Mouse (Mus musculus) large intestine, adult 2 months (tissue): ENCODE data around the gene Hdlbp. TPM values are rescaled to one million over a fixed set of nuclear protein-coding genes. Genes with fewer than 3 reads are reported as not detected.
A peak's percentile ranks its signal among the peaks of the same experiment; 100 is the strongest.
"Not testable (repeated sequence)": the region's sequence is repeated elsewhere in the genome, so short reads cannot be mapped to it uniquely, and the experiment has no call there.

Experiments used
- DNase-seq: peaks from one replicate; pipeline ENCODE4 v3.0.0-alpha.2; 2012; ENCODE audit warnings: low read depth, low spot score
- WGBS: fragments of 180-500 bp; shearing (Covaris S2); methylation state at CpG from one replicate; pipeline ENCODE4 v1.1.7; 2018; 5-methylcytosine and 5-hydroxymethylcytosine counted together
- polyA plus RNA-seq: library from polyadenylated mRNA; depleted of rRNA; stranded (reverse); fragments of >200 nt; gene quantifications from 2 replicates; pipeline ENCODE4 v1.2.3, GENCODE M21; 2012; rRNA removed

The Hdlbp gene
- polyA plus RNA-seq, result 75.7 and 111 TPM in 2 replicates

- peak; percentile 92 for DNase-seq
- WGBS, result under 1% methylated on average over 74 of the region's 74 CpGs
Measured at GRCm38 (mm10) chr1:93478586-93479475, at the start of gene Hdlbp. TSS of gene Hdlbp (minus strand) at chr1:93478815.

GRCm38 (mm10) chr1:93522325-93522724 lies 43.7 kb upstream of the Hdlbp start:
- 74% methylated on average over 1 of the region's 1 CpGs for WGBS
- DNase-seq, result no peak

- DNase-seq, result no peak
Measured at GRCm38 (mm10) chr1:93521491-93521890, 42.9 kb upstream of the Hdlbp start.

GRCm38 (mm10) chr1:93513221-93513620 lies 34.6 kb upstream of the Hdlbp start:
- DNase-seq, result no peak
- WGBS, result 63% methylated on average over 14 of the region's 14 CpGs

More at GRCm38 (mm10) chr1:93521491-93521890, 42.9 kb upstream of the Hdlbp start:
- 37% methylated on average over 2 of the region's 2 CpGs for WGBS

GRCm38 (mm10) chr1:93512351-93512690 lies 33.7 kb upstream of the Hdlbp start:
- 3% methylated on average over 15 of the region's 15 CpGs for WGBS
- no peak for DNase-seq

- under 1% methylated on average over 71 of the region's 71 CpGs for WGBS
- DNase-seq, result peak; percentile 83
Measured at GRCm38 (mm10) chr1:93511585-93512350, 33.2 kb upstream of the Hdlbp start, which contains the start of gene Farp2. TSS of gene Farp2 (plus strand) at chr1:93512079.

- not testable (repeated sequence) for DNase-seq
- WGBS, result 11% methylated on average over 1 of the region's 1 CpGs
Measured at GRCm38 (mm10) chr1:93508576-93508975, 30.0 kb upstream of the Hdlbp start.

- no peak for DNase-seq
- WGBS, result 47% methylated on average over 10 of the region's 10 CpGs
Measured at GRCm38 (mm10) chr1:93506944-93507676, 28.5 kb upstream of the Hdlbp start.

- no peak for DNase-seq
- 55% methylated on average over 3 of the region's 3 CpGs for WGBS
Measured at GRCm38 (mm10) chr1:93495312-93495711, 16.7 kb upstream of the Hdlbp start.

GRCm38 (mm10) chr1:93486302-93486701 lies 7.7 kb upstream of the Hdlbp start:
- not testable (repeated sequence) for DNase-seq
- WGBS, result 75% methylated on average over 3 of the region's 3 CpGs

GRCm38 (mm10) chr1:93479476-93480083 lies 965 bp upstream of the Hdlbp start:
- DNase-seq, result peak; percentile 21
- 2% methylated on average over 23 of the region's 23 CpGs for WGBS

GRCm38 (mm10) chr1:93477758-93478585 lies 643 bp downstream of the Hdlbp start:
- under 1% methylated on average over 41 of the region's 41 CpGs for WGBS

GRCm38 (mm10) chr1:93475694-93476093 lies 2.9 kb downstream of the Hdlbp start:
- DNase-seq, result no peak
- WGBS, result 94% methylated on average over 3 of the region's 3 CpGs

More at GRCm38 (mm10) chr1:93477758-93478585, 643 bp downstream of the Hdlbp start:
- peak; percentile 75 for DNase-seq

- no peak for DNase-seq
- 82% methylated on average over 4 of the region's 4 CpGs for WGBS
Measured at GRCm38 (mm10) chr1:93468626-93469025, 10.0 kb downstream of the Hdlbp start.

- no peak for DNase-seq
Measured at GRCm38 (mm10) chr1:93465746-93466145, 12.9 kb downstream of the Hdlbp start.

- DNase-seq, result no peak
Measured at GRCm38 (mm10) chr1:93465066-93465465, 13.5 kb downstream of the Hdlbp start.

GRCm38 (mm10) chr1:93459101-93459500 lies 19.5 kb downstream of the Hdlbp start:
- DNase-seq, result no peak
- WGBS, result 59% methylated on average over 3 of the region's 3 CpGs

GRCm38 (mm10) chr1:93458357-93458756 lies 20.3 kb downstream of the Hdlbp start:
- DNase-seq, result no peak
- 33% methylated on average over 1 of the region's 1 CpGs for WGBS
